Mouse (Mus musculus) spleen, postnatal 14 days (tissue): ENCODE data around the gene Rnaseh1.

Source experiments
- DNase-seq, 2 experiments: peaks; one replicate each; pipeline ENCODE4 v3.0.0; 2021 to 2022; ENCODE audit warnings: low spot score in 2 of 2

Rnaseh1 gene

GRCm38 (mm10) chr12:28667287-28667686 is 17.9 kb downstream of the Rnaseh1 start:
- DNase-seq, result no peak

DNA sequence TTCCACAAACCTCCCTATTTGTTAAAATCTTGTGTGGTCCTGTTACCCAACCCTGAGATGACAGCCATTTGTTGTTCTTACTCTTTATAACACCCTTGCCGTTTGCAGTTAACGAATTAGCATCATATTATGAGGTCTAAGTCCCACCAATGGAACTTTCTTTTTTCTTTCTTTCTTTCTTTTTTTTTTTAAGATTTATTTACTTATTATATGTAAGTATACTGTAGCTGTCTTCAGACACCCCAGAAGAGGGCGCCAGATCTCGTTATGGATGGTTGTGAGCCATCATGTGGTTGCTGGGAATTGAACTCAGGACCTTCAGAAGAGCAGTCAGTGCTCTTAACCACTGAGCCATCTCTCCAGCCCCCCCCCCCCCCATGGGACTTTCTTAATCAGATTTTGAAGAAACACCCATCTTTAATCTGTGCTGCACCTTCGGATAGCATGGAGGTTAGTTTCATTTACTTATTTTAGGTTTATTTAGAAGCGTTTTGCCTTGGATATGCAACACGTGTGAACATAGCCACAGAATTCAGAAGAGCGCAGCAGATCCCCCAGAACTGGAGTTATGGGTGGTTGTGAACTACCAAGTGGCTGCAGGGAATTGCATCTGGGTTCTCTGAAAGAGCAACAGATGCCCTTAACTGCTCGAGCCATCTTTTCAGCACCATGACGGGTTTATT is 24.8 kb downstream of the Rnaseh1 start:
- no peak for DNase-seq

GRCm38 (mm10) chr12:28675121-28675924 is 25.9 kb downstream of the Rnaseh1 start, which contains the start of gene Adi1:
Adi1 (plus strand) TSS chr12:28675231.
- peak; percentile 44 to 54 for DNase-seq

- DNase-seq, result no peak
Observed at GRCm38 (mm10) chr12:28675925-28676209, 26.5 kb downstream of the Rnaseh1 start.

DNA sequence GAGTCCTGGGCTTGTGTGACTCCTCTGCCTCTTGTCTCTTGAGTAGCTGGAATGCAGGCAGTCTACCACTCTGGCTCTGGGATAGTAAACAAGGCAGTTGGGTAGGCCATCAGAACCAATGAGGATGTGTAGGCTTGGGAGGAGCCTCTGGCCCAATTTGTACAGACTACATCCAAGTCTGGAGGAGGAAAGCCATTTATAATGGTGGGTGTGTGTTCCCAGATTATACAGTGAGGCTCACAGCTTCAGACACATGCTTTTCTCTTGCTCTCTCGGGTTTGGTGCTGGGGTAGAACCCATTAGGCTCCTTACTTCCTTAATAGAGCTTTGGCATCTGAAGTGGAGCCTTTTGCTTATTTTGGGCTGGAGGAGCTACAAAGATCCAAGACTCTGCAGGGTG is 35.3 kb downstream of the Rnaseh1 start:
- DNase-seq, result no peak

- no peak for DNase-seq
Observed at GRCm38 (mm10) chr12:28685771-28686170, 36.4 kb downstream of the Rnaseh1 start.

DNA sequence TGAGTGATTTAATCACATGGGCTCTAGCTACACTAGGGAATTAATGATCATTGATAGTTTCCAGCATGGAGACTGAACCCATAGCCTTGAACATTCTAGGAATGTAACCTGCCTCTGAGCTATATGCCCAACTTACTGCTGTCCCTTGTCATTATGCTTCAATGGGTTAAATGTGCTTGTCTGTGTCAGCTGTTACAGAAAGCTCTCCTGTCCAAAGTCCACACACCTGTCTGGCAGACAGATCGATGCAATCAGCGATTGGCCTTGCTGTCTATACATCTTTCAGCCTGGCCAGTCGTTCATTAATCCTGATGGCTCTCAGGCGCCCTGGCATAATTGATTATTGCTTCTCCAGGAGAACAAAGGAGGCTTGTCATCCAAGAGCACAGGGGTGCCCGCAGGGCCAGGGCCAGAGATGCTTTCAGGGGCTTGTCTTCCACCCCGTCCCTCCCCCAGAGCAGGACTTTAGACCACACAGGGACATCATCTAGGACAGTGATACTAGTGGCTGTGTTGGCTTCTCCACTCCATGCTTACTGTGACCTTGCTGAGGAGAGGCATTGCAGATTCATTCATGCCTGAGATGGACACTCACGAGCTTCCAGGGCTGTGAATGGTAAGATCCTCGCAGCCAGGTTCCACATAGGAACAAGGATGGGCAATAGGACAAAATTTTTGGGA is 36.9 kb downstream of the Rnaseh1 start:
- no peak for DNase-seq

GRCm38 (mm10) chr12:28688996-28689395 is 39.6 kb downstream of the Rnaseh1 start:
- DNase-seq, result no peak

- DNase-seq, result no peak
Observed at GRCm38 (mm10) chr12:28690730-28691129, 41.3 kb downstream of the Rnaseh1 start.

DNA sequence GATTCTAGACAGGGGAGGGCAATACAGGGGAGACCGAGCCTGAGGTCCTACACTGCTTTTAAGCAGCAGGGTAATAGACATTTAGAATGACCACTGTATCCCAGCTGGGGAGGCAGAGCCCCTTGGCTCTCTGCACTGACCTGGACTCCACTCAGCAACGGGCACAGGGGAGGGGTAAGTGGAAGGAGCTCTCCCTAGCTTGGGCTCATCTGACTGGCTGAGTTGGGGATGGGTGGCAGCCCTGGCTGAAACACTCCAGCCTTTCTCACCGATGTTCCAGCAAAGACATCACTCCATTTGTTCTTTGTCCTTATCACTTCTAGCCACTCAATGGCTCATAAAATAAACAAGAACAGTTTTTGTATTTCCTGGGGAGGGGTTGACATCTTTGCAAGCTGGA is 44.3 kb downstream of the Rnaseh1 start:
- DNase-seq, result no peak

DNA sequence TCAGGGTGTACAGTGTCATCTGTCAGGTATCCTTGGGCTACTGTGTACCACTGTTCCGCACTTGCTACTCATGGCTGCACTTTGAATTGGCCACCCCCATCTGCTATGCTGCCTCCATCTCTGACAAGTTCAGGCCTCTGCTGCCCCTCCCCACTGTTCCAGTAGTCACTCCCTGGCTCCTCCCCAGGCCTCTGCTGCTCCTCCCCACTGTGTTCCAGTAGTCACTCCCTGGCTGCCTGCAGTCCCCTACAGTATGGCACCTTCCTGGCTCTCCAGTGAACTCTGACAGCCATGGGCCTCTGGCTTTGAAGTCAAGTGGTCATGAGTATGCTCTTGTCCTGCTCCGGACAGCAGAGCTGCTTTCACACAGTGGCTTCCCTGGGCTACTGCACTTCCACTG is 44.8 kb downstream of the Rnaseh1 start:
- no peak for DNase-seq

GRCm38 (mm10) chr12:28694776-28695175 is 45.4 kb downstream of the Rnaseh1 start:
- DNase-seq, result no peak

DNA sequence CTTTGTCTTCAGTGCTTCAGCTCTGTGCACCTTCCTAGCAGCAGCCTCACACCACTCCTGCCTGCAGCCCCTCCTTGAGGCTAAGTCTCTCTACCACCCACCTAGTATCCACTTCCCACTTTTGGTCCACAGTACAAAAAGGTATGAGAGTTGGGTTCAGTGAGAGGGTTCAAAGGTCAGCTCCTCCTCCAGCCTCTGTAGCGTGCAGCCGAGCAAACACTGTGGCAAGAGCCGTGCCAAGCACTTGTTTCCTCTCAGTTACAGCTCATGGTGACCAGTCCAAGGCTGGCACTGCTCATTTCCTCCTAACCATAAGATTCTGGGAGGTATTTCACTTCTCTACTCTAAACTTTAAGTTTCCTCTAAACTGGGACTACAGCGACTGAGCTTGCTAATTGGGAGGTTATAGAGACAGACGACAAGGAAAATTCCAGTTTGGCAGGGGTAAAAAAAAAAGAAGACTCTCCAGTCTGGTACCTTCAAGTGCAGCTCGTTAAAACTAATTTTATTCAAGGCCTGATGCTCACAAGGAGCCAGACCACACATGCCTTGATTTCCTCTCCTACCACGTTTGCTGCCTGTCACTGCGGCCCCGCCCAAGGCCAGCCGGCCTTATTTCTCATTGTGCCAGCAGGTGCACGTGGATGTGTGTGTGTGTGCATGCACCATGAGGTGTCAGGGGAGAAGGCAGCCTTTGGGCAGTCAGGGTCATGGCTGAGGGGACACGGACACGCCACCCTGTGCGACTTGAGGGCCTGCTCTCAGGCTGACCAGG is 48.6 kb downstream of the Rnaseh1 start:
- DNase-seq, result no peak

DNA sequence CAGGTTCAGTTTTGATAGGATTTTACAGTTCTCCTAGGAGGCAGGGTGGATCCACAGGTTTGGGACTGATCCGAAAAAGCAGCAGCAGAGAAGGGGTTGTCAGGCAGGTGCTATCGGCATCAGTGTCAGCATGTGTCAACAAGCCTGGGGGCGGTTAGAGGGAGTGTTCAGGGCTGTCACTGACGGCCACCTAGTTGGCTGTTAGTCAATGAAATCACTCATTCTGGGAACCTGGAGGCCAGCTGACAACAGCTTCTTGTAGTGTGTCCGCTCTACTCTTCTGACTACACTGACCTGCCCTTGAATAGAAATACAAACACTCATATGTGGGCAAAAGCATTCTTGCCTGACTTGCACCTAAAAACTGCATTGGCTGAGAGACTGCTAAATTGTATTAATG is 49.7 kb downstream of the Rnaseh1 start:
- DNase-seq, result no peak

DNA sequence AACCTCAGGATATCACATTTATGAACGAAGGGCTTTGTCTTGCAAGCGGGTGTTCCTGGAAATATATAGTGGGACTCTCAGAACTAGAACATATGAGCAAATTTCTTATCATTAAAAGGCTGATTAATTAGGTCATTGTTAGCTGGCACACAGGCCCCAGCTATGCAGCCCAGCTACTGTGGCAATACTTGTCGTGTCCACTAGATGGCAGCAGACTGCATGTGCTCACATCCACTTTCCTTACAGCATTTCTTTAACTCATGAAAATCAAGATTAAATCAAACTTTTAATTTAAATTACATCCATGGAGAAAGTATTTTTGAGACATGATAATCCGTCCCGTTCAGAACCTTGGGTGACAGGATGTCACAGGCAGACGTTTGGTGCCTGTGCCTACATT is 50.3 kb downstream of the Rnaseh1 start:
- DNase-seq, result peak; percentile 25 to 52

- DNase-seq, result no peak
Observed at GRCm38 (mm10) chr12:28700101-28700511, 50.7 kb downstream of the Rnaseh1 start.

DNA sequence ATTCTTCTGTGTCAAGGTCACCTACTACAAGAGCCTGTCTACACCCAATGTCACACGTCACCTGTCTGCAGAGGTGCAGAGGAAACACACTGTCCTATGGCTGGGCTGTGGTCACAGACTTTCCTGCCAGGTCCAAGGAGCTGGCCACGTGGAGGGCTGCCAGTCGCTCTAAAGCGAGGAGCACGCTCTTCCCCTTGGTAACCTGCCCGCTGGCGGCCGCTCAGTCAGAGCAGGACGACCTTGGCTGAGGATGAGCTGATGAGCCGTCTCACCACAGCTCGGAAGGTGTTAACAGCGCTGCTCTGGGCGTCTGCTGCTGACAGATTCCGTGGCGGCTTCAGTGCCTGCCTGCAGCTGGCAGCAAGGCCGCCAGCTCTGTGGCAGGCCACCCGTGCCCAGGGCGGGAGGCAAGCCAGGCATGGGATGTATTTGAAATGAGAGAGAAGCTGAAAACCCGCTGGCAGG is 51.2 kb downstream of the Rnaseh1 start:
- no peak for DNase-seq

DNA sequence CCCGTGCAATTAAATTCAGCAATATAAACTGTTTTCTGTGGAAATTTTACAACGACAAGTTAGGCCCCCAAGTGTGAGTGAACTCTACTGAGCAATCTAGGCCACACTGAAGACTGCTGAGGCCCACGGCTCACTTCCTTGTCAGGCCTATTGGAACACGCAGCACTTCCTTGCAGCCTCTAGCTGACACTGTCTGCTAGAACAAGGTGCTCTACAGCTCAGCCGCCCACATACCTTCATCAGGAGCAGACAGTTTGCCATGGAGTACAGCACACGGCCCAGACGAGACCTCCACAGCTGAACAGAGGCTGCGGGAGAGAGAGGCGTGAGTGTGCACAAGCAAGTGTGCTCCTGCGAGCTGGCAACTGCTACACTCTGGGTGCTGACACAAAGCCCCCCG is 51.9 kb downstream of the Rnaseh1 start:
- no peak for DNase-seq

GRCm38 (mm10) chr12:28704381-28704780 is 55.0 kb downstream of the Rnaseh1 start:
- no peak for DNase-seq

DNA sequence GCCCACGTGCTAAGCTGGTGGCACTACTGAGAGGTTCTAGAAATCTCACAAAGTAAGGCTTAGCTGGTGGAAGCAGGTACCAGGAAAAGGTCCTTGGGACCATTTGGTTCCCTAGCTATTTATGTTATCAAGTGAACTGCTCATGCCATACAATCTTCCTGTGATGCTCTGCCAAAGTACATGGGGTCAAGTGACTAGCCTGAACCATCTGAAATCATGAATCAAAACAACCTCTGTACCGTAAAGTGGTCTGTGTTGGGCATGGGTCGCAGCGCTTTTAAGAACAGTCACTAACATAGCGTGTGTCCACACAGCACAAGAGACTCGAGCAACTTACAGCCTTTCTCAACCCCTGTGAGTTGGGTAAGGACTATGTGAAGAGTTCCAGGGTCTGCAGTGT is 55.8 kb downstream of the Rnaseh1 start:
- no peak for DNase-seq

GRCm38 (mm10) chr12:28708154-28708553 is 58.8 kb downstream of the Rnaseh1 start:
- no peak for DNase-seq
